Mouse (Mus musculus): ENCODE results near the gene Ech1. TPM values are rescaled to one million over a fixed set of nuclear protein-coding genes. Genes with fewer than 3 reads are reported as not detected.

Gene Ech1
- polyA plus RNA-seq, 1 experiment from 2014 or later, result 84.2 TPM

Other genes with a start within 250 kb of the Ech1 start
- gene Samd4b, start 227.1 kb upstream of the Ech1 start, polyA plus RNA-seq (2014; fragmentation: Nextera tagmentation; extraction: Ambion mirVana), result 25.3 and 27.4 TPM in 2 replicates
- gene Pak4, start 227.0 kb upstream of the Ech1 start, polyA plus RNA-seq (2014; fragmentation: Nextera tagmentation; extraction: Ambion mirVana), result 30.5 and 32.6 TPM in 2 replicates
- gene Acp7, start 193.9 kb upstream of the Ech1 start, polyA plus RNA-seq (2014; fragmentation: Nextera tagmentation; extraction: Ambion mirVana), result not detected in 2 replicates
- 5.1 and 5.5 TPM in 2 replicates for gene Fbxo27, start 132.4 kb upstream of the Ech1 start, polyA plus RNA-seq (2014; fragmentation: Nextera tagmentation; extraction: Ambion mirVana)
- 8.5 and 9.4 TPM in 2 replicates for gene Fbxo17, start 108.4 kb upstream of the Ech1 start, polyA plus RNA-seq (2014; fragmentation: Nextera tagmentation; extraction: Ambion mirVana)
- gene Mrps12, start 83.4 kb upstream of the Ech1 start, polyA plus RNA-seq (2014; fragmentation: Nextera tagmentation; extraction: Ambion mirVana), result 131 and 132 TPM in 2 replicates
- gene Sars2, start 83.2 kb upstream of the Ech1 start, polyA plus RNA-seq (2014; fragmentation: Nextera tagmentation; extraction: Ambion mirVana), result 27.2 and 27.7 TPM in 2 replicates
- gene Ccer2, start 69.0 kb upstream of the Ech1 start, polyA plus RNA-seq (2014; fragmentation: Nextera tagmentation; extraction: Ambion mirVana), result 0.97 and 1.2 TPM in 2 replicates
- gene Sirt2, start 58.5 kb upstream of the Ech1 start, polyA plus RNA-seq (2014; fragmentation: Nextera tagmentation; extraction: Ambion mirVana), result 79.1 and 80.3 TPM in 2 replicates
- gene Nfkbib, start 57.7 kb upstream of the Ech1 start, polyA plus RNA-seq (2014; fragmentation: Nextera tagmentation; extraction: Ambion mirVana), result 42.0 and 43.7 TPM in 2 replicates
- gene Rinl, start 36.2 kb upstream of the Ech1 start, polyA plus RNA-seq (2014; fragmentation: Nextera tagmentation; extraction: Ambion mirVana), result 2.5 and 2.7 TPM in 2 replicates
- gene Hnrnpl, start 16.7 kb upstream of the Ech1 start, polyA plus RNA-seq (2014; fragmentation: Nextera tagmentation; extraction: Ambion mirVana), result 306 and 312 TPM in 2 replicates
- gene Lgals4, start 8.6 kb downstream of the Ech1 start, polyA plus RNA-seq (2014; fragmentation: Nextera tagmentation; extraction: Ambion mirVana), result 2.1 and 2.5 TPM in 2 replicates
- 1.7 and 2.7 TPM in 2 replicates for gene Lgals7, start 38.6 kb downstream of the Ech1 start, polyA plus RNA-seq (2014; fragmentation: Nextera tagmentation; extraction: Ambion mirVana)
- 0.21 and 0.29 TPM in 2 replicates for gene Capn12, start 56.2 kb downstream of the Ech1 start, polyA plus RNA-seq (2014; fragmentation: Nextera tagmentation; extraction: Ambion mirVana)
- 134 and 157 TPM in 2 replicates for gene Actn4, start 137.1 kb downstream of the Ech1 start, polyA plus RNA-seq (2014; fragmentation: Nextera tagmentation; extraction: Ambion mirVana)
- gene Eif3k, start 156.6 kb downstream of the Ech1 start, polyA plus RNA-seq (2014; fragmentation: Nextera tagmentation; extraction: Ambion mirVana), result 389 and 409 TPM in 2 replicates
- gene Map4k1, start 156.8 kb downstream of the Ech1 start, polyA plus RNA-seq (2014; fragmentation: Nextera tagmentation; extraction: Ambion mirVana), result 4.3 and 5.0 TPM in 2 replicates

All from hindbrain, embryonic 11.5 days (tissue).